Mouse (Mus musculus): ENCODE measurements around the gene Yrdc. TPM values are rescaled to one million over a fixed set of nuclear protein-coding genes. Genes with fewer than 3 reads are reported as not detected.
A peak's percentile ranks its signal among the peaks of the same experiment; 100 is the strongest.

The Yrdc gene
- total RNA-seq, 2 experiments from 2014 or later: 9.4 to 11.4 TPM

DNA sequence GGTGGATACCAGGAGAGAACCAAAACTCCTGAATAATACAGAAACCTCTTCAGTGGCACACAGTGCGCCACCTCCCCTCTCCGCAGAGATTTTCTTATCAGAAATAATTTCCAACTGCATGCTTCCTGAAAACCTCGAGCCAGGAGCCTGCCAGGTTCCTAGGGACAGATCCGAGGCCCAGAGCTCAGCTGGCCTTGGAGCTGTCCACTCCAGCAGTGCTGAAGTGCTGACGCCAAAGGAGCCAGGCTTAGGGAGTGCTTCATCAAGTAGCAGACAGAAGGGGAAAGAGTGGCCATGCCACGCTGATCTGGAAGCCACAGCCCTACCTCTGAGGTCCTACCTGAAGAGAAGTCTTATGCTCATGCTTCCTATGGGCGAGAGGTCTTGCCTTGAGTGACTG lies 10.0 kb downstream of the Yrdc start:
- intact Hi-C loops (cut with DNase I): no loop called here
- no peak overlapping the region for H3K4me3 ChIP-seq
- DNase-seq: peak; percentile 66
- no peak for TF ChIP-seq CTCF (IDR thresholded peaks at IDR 0.05)
- H3K27ac ChIP-seq: no peak overlapping the region

DNA sequence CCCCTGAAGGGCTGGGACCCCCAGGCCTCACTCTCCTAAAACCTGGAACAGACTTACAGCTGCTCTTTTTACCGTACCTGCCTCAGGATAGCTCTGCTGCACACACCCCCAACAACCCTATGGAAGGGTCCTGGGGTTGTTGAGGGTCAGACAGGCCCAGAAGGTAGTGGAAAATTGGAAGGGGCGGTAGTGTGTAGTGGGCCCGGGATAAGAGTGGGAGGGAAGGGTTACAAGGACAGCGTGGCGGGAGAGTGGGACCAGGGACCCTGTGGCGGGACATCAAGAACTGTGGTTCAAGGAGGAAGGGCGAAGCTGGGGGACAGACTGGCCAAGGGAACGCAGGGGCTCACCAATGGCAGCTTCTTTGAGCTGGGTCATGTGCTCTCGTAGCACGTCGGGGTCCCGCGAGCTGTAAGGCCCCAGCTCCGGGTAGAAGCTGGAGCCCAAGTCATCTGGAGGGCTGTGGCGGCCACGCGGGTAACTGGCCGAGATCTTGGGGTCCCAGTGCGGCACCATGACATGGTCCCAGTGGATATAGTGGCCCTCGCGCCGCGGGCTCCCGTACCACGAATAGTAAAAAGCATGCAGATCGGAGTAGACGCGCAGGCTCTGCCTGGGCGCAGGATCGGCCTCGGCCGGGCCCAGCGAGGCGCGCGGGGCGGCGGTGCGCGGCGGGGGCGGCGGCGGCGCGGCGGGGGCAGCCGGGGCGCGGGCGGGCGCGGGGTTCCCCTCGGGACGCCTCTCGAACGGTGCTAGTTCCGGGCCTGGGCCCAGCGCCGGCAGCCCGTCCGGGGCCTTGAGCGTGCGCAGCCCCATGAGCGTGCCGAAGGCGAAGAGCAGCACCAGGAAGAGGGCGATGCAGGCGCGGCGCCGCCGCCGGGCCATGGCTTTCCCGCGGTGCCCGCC lies 11.1 kb downstream of the Yrdc start, which contains the start of gene Maneal:
Gene Maneal (minus strand): TSS at position 889 of the 906 bp plus-strand sequence.
- intact Hi-C loops (cut with DNase I): no loop called here
- no peak for TF ChIP-seq CTCF (IDR thresholded peaks at IDR 0.05)
- H3K27ac ChIP-seq: no peak within 1 kb of the TSS
- peak within 1 kb of the TSS; percentile 67 for H3K4me3 ChIP-seq
- no peak for DNase-seq

DNA sequence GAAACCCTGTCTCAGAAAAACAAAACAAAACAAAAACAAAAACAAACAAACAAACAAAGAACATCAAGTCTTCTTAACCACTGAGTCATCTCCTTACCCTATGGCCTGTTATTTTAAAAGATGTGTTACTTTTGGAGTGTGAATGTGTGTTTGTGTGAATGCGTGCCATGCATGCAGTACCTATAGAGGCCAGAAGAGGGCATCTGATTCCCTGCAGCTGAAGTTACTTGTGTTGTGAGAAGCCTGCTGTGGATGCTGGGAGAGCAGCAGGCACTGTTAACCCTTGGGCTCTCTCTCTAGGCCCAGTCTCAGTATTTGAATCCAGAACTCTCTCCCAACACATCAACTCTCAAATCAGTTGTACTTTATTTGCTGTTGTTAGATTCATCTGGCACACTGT lies 22.2 kb downstream of the Yrdc start:
- no peak for DNase-seq
- intact Hi-C loops (cut with DNase I): no loop called here
- no peak overlapping the region for H3K4me3 ChIP-seq

DNA sequence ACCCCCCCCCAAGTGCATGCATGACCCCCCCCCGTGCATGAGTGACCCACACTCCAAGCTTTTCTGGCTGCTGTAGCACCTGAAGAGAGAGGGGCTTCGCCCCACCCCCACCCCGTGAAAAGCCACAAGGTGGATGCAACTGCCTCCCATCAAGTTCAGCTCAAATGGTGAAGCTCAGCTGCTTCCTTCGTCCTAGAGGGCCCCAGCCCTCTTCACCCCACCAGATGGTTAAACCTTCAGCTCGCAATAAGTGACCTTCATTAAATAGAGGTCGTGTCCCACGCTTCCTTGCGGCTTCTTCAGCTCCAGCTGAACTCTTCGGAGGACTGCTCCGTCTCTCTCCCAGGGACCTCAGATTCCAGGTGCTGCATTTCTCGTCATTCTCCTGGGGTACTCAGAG lies 30.1 kb downstream of the Yrdc start, which contains the start of gene Epha10:
Gene Epha10 (plus strand): TSS at position 301 of the 400 bp plus-strand sequence.
- Histone ChIP-seq H3K4me3 (peak within 1 kb of the TSS; percentile 23), H3K27ac (no peak within 1 kb of the TSS)
- intact Hi-C loops (cut with DNase I): no loop called here
- DNase-seq: no peak
- no peak for TF ChIP-seq CTCF (IDR thresholded peaks at IDR 0.05)

More for the DNA sequence above, 22.2 kb downstream of the Yrdc start:
- H3K27ac ChIP-seq: no peak overlapping the region
- peak; percentile 15; the same call in 1 of the 2 replicates for TF ChIP-seq CTCF (IDR thresholded peaks at IDR 0.05)

DNA sequence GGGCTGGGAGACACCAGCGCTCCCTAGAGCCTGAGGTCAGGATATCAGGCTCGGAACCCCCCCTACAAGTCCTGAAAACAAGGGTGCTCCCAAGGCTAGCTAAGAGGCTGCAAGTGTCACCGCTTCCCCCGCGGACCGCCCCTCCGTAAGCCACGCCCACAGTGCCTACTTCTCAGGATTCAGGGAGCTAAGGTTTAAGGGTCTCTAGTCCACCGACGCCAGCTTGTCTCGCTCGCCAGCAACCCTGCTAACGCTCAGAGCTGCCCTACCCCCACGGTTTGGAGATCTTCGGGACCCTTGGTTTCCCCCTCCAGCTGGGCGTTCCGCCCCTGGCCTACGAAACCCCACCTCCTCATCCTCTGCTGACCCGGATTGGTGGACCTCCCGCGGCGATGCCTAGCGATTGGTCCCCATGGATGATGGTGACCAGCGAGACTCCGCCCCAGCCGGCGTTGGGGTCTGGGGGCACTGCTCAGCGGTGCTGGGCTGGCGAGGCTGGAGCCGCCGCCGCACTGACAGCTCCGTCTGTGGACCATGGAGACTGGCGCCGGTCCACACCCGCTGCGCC lies 30.9 kb downstream of the Yrdc start:
- Histone ChIP-seq H3K4me3 (peak overlapping the region; percentile 23), H3K27ac (no peak overlapping the region)
- intact Hi-C loops (cut with DNase I): no loop called here
- DNase-seq: no peak
- TF ChIP-seq CTCF (IDR thresholded peaks at IDR 0.05): no peak

DNA sequence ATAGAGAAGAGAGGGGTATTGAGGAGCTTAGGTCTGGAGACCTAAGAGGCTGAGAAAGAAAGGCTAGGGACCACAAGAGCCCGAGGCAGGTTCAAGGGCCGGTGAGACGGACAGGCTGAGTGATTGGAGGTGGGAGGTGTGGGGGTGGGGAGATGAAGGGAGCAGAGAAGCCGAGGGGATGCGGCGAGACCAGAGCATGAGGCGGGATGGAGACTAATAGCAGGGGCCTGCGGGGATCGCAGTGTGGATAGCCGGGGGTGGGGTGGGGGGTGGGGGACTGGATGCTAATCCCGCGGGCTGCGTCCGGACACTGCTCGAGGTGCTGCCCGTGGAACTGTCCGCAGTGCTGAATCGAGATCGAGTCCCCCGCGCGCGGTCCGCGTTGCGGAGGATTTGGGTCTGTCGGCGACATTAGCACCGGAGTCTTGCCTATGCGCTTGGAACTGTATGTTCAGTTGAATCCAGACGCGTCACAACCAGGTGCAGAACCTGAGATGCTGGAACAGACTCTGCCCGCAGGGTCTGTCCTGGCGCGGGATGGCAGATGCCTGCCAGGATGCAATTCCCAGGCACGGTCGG lies 31.8 kb downstream of the Yrdc start:
- intact Hi-C loops (cut with DNase I): no loop called here
- H3K27ac ChIP-seq: no peak overlapping the region
- no peak for DNase-seq
- no peak for TF ChIP-seq CTCF (IDR thresholded peaks at IDR 0.05)
- no peak overlapping the region for H3K4me3 ChIP-seq

DNA sequence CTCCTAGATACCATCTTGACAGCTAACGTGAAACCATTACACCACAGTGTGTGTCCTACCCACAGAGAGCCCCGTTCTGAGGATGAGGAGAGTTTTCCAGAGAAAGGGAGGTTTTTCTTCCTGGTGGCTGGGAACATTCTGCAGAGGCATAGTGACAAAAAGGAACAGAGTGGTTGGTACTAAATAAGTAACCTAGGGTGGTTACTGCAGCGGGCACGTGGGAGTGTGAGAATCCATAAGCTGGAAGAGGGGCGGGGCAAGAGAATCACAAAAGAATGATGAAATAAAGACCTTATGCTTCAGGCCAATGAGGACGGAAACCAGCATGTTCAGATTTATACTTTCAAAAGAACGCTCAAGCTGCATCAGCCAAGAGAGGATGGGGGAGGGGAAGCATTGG lies 38.2 kb downstream of the Yrdc start:
- DNase-seq: no peak
- H3K4me3 ChIP-seq: no peak overlapping the region
- TF ChIP-seq CTCF (IDR thresholded peaks at IDR 0.05): no peak
- intact Hi-C loops (cut with DNase I): no loop called here
- no peak overlapping the region for H3K27ac ChIP-seq

DNA sequence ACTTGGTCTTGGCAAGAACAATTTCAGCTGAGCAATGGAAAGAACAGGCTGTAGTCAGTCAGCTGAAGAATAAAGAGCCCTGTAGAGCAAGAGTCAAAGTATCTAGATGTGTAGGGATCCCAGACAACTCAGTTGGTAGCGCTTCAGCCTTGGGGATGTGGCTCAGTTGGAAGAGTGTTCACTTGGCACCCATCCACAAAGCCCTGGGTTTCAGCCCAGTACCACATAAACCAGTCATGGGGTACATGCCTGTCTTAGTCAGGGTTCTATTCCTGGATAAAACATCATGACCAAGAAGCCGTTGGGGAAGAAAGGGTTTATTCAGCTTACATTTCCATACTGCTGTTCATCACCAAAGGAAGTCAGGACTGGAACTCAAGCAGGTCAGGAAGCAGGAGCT lies 39.5 kb downstream of the Yrdc start:
- no peak for DNase-seq
- H3K27ac ChIP-seq: no peak overlapping the region
- H3K4me3 ChIP-seq: no peak overlapping the region
- intact Hi-C loops (cut with DNase I): no loop called here
- no peak for TF ChIP-seq CTCF (IDR thresholded peaks at IDR 0.05)

DNA sequence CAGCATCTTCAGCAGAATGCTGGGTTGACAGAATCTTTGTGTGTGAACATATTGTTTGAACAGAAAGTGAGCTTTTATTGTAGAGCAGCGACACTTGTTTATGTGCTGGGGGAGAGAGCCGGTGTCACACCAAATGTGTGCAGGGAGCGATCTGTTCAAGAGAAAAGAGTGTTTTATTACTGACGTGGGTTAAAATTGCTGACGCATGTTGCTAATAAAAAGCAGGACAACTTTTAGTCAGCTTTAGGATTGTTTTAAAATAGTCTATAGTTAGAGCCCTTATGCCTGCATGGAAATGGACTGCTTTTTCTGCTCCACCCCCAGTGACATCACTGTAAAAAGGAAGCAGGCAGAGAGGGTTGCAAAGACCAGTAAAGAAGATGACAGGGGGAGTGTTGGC lies 40.4 kb downstream of the Yrdc start:
- DNase-seq: no peak
- no peak overlapping the region for H3K27ac ChIP-seq
- no peak overlapping the region for H3K4me3 ChIP-seq
- intact Hi-C loops (cut with DNase I): no loop called here
- TF ChIP-seq CTCF (IDR thresholded peaks at IDR 0.05): no peak

DNA sequence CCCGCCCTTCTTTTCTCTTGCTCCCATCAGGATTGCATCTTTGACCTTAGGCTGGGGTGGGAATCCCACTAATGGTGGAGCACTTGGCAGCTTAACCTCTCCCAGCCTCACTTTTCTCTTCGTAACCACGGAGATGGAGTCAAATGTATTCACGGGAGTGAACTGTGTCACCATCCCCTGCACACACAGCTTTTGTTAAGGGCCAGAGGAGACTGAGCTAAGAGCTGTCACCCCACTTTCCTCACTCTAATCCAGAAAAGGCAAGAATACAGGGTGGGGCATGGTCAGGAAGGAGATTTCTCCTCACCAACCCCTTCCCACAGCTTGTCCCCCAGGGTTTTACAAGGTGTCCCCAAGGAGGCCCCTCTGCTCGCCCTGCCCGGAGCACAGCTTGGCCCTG lies 43.3 kb downstream of the Yrdc start:
- TF ChIP-seq CTCF (IDR thresholded peaks at IDR 0.05): no peak
- Histone ChIP-seq H3K27ac (no peak overlapping the region), H3K4me3 (no peak overlapping the region)
- no peak for DNase-seq
- intact Hi-C loops (cut with DNase I): no loop called here

DNA sequence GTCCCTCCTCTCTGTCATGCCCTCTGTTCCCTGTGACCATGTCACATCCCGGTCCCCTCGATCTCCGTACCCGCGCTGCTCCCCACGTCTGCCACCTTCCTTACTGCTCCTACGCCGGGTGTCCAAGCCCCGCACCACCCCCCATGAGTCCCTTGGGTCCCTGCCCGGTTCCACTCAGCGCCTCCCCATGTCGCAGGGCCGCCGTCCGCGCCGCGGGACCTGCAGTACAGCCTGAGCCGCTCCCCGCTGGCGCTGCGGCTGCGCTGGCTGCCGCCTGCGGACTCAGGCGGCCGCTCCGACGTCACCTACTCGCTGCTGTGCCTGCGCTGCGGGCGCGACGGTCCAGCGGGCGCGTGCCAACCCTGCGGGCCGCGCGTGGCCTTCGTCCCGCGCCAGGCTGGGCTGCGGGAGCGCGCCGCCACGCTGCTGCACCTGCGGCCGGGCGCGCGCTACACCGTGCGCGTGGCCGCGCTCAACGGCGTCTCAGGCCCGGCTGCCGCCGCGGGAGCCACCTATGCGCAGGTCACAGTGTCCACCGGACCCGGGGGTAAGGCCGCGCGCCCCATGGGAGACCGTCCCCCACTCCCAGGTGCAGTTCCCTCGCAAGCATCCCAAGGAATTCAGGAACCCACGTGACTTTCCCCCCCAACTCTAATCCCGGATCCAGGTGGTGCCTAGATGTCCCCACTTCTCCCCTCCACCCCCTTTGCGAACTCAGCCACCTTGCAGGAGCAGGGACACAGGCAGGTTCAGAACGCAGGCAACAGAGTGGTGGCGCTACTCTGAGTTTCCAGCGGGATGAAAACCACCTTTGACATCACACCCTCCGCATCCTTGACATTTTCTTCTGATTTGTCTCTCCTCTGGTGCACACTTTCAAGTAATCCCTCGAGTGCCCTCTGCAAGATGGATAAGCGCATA lies 44.3 kb downstream of the Yrdc start:
- TF ChIP-seq CTCF (IDR thresholded peaks at IDR 0.05): no peak
- intact Hi-C loops (cut with DNase I): no loop called here

DNA sequence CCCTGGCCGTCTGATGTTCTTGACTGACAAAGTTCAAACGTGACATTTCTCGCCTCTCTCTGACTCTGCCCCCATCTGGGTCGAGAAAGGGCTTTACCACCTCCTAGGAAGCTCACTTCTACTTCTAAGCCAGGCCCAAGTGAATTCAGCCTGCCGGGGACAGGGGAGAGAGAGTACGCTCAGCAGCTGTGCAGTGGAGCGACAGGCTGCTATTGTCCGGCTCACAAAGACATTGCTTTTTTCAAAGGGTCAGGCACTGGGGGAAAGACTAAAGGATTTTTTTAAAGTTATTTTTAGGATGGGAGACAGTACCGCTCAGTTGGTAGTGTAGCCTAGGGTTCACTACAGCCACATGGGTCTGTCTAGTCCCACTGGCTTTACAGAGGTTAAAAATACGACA lies 47.9 kb downstream of the Yrdc start:
- no peak for DNase-seq
- intact Hi-C loops (cut with DNase I): no loop called here
- H3K27ac ChIP-seq: no peak overlapping the region
- no peak overlapping the region for H3K4me3 ChIP-seq
- no peak for TF ChIP-seq CTCF (IDR thresholded peaks at IDR 0.05)

More for the DNA sequence above, 44.3 kb downstream of the Yrdc start:
- peak overlapping the region; percentile 42 for H3K4me3 ChIP-seq
- DNase-seq: no peak
- H3K27ac ChIP-seq: no peak overlapping the region

Measured in gastrocnemius, adult 2 months (tissue).